Mouse (Mus musculus) hindbrain, postnatal 0 days (tissue): Measurements from ENCODE around the gene Padi4. TPM values are rescaled to one million over a fixed set of nuclear protein-coding genes. Genes with fewer than 3 reads are reported as not detected.

ENCODE experiments used
- ATAC-seq: fragments of 200-750 bp; cut with Nextera tagmentation; 2 replicates; pipeline ENCODE4 v1.8.0; 2017; ENCODE audit warnings: mild to moderate bottlenecking, moderate TSS enrichment, moderate library complexity
- DNase-seq: peaks from one replicate; pipeline ENCODE4 v3.0.0-alpha.2; 2015; ENCODE audit warnings: low spot score
- H3K27ac ChIP-seq: fragments of 300-500 bp; sonication (generic); 2 replicates; pipeline ENCODE4 v1.5.1; 2014; ENCODE audit warnings: mild to moderate bottlenecking
- H3K27me3 ChIP-seq: fragments of 300-500 bp; sonication (generic); 2 replicates; pipeline ENCODE4 v1.6.1; 2014; ENCODE audit warnings: low read length, mixed read lengths; ENCODE audit not compliant: insufficient read depth
- H3K36me3 ChIP-seq: fragments of 300-500 bp; sonication (generic); 2 replicates; pipeline ENCODE4 v1.6.1; 2014; ENCODE audit warnings: low read length, mixed read lengths; ENCODE audit not compliant: insufficient read depth
- H3K4me1 ChIP-seq: fragments of 300-500 bp; sonication (generic); 2 replicates; pipeline ENCODE4 v1.6.1; 2014; ENCODE audit warnings: antibody characterized with exemption, low read length, mixed read lengths; ENCODE audit not compliant: insufficient read depth
- H3K4me2 ChIP-seq: fragments of 300-500 bp; sonication (generic); 2 replicates; pipeline ENCODE4 v1.6.1; 2014; ENCODE audit warnings: low read depth, mild to moderate bottlenecking, low read length, moderate library complexity, mixed read lengths
- H3K4me3 ChIP-seq: fragments of 300-500 bp; sonication (generic); 2 replicates; pipeline ENCODE4 v1.5.1; 2014; ENCODE audit warnings: low read length
- H3K9ac ChIP-seq: fragments of 300-500 bp; sonication (generic); replicated peaks from 2 replicates; pipeline ENCODE4 v1.6.1; 2014; ENCODE audit warnings: mild to moderate bottlenecking, low read length, moderate library complexity, mixed read lengths
- H3K9me3 ChIP-seq: fragments of 300-500 bp; sonication (generic); 2 replicates; pipeline ENCODE4 v1.6.1; 2016; ENCODE audit warnings: low read length, mixed read lengths
- CTCF ChIP-seq: IDR thresholded peaks from 2 replicates; pipeline ENCODE4 v1.5.1; 2016; ENCODE audit warnings: antibody characterized with exemption, control low read depth, low read depth
- WGBS: fragments of 180-500 bp; shearing (Covaris S2); extraction: QIAGEN DNeasy Blood & Tissue Kit; methylation state at CpG from one replicate; pipeline ENCODE4 v1.1.7; 2014; 5-methylcytosine and 5-hydroxymethylcytosine counted together
- polyA plus RNA-seq: library from polyadenylated mRNA; unstranded; fragments of >200 nt; fragmentation: Nextera tagmentation; extraction: Ambion mirVana; gene quantifications from 2 replicates; pipeline ENCODE4 v1.2.1, GENCODE M21; 2015
- total RNA-seq: library from RNA; depleted of rRNA; stranded (reverse); fragments of >200 nt; gene quantifications from 2 replicates; pipeline ENCODE4 v1.2.3, GENCODE M21; 2014

Padi4 gene
- total and polyA plus RNA-seq, 2 experiments from 2014 or later: not detected

GRCm38 (mm10) chr4:140804601-140805000 is 30.6 kb upstream of the Padi4 start:
- no peak overlapping the region for H3K9ac ChIP-seq
- no peaks in the 10 kb centered on the region for H3K36me3 ChIP-seq
- H3K4me3 ChIP-seq: no peak overlapping the region
- H3K27me3 ChIP-seq: no peaks in the 10 kb centered on the region
- DNase-seq (no peak), ATAC-seq (no peak)
- no peak overlapping the region for H3K4me2 ChIP-seq
- WGBS: 88% methylated on average over 9 of the region's 9 CpGs
- H3K27ac ChIP-seq: no peak overlapping the region
- no peaks in the 10 kb centered on the region for H3K4me1 ChIP-seq
- no peaks in the 10 kb centered on the region for H3K9me3 ChIP-seq
- no peak for TF ChIP-seq CTCF

GRCm38 (mm10) chr4:140801364-140801763 is 27.3 kb upstream of the Padi4 start:
- H3K4me2 ChIP-seq: no peak overlapping the region
- no peak overlapping the region for H3K27ac ChIP-seq
- TF ChIP-seq CTCF: no peak
- no peaks in the 10 kb centered on the region for H3K36me3 ChIP-seq
- H3K9ac ChIP-seq: no peak overlapping the region
- H3K27me3 ChIP-seq: no peaks in the 10 kb centered on the region
- ATAC-seq (no peak), DNase-seq (no peak)
- no peak overlapping the region for H3K4me3 ChIP-seq
- WGBS: 82% methylated on average over 3 of the region's 3 CpGs
- no peaks in the 10 kb centered on the region for H3K9me3 ChIP-seq
- no peaks in the 10 kb centered on the region for H3K4me1 ChIP-seq

- Histone ChIP-seq H3K4me1 (no peaks in the 10 kb centered on the region), H3K27ac (no peak overlapping the region), H3K9me3 (no peaks in the 10 kb centered on the region), H3K4me2 (no peak overlapping the region), H3K36me3 (no peaks in the 10 kb centered on the region), H3K4me3 (no peak overlapping the region), H3K9ac (no peak overlapping the region), H3K27me3 (no peaks in the 10 kb centered on the region)
- no peak for TF ChIP-seq CTCF
- no peak for DNase-seq
- no peak for ATAC-seq
- WGBS: 80% methylated on average over 3 of the region's 3 CpGs
These were observed 22.8 kb upstream of the Padi4 start for GRCm38 (mm10) chr4:140796786-140797185.

- no peak overlapping the region for H3K9ac ChIP-seq
- H3K27me3 ChIP-seq: no peaks in the 10 kb centered on the region
- whole genome bisulfite sequencing: 80% methylated on average over 9 of the region's 9 CpGs
- H3K36me3 ChIP-seq: no peaks in the 10 kb centered on the region
- H3K4me3 ChIP-seq: no peak overlapping the region
- ATAC-seq (no peak), DNase-seq (no peak)
- TF ChIP-seq CTCF: no peak
- no peak overlapping the region for H3K4me2 ChIP-seq
- no peak overlapping the region for H3K27ac ChIP-seq
- no peaks in the 10 kb centered on the region for H3K4me1 ChIP-seq
- no peaks in the 10 kb centered on the region for H3K9me3 ChIP-seq
These were observed 20.6 kb upstream of the Padi4 start for GRCm38 (mm10) chr4:140794678-140795077.

GRCm38 (mm10) chr4:140793795-140794194 is 19.8 kb upstream of the Padi4 start:
- no peak overlapping the region for H3K9ac ChIP-seq
- ATAC-seq (no peak), DNase-seq (no peak)
- WGBS: 38% methylated on average over 9 of the region's 9 CpGs
- H3K4me1 ChIP-seq: no peaks in the 10 kb centered on the region
- H3K36me3 ChIP-seq: no peaks in the 10 kb centered on the region
- TF ChIP-seq CTCF: peak; percentile 45
- H3K4me3 ChIP-seq: no peak overlapping the region
- no peak overlapping the region for H3K27ac ChIP-seq
- H3K27me3 ChIP-seq: no peaks in the 10 kb centered on the region
- H3K4me2 ChIP-seq: no peak overlapping the region
- H3K9me3 ChIP-seq: no peaks in the 10 kb centered on the region

GRCm38 (mm10) chr4:140792584-140792983 is 18.5 kb upstream of the Padi4 start:
- Histone ChIP-seq H3K4me1 (no peaks in the 10 kb centered on the region), H3K27me3 (no peaks in the 10 kb centered on the region), H3K9me3 (no peaks in the 10 kb centered on the region), H3K36me3 (no peaks in the 10 kb centered on the region), H3K4me2 (no peak overlapping the region), H3K4me3 (no peak overlapping the region), H3K27ac (no peak overlapping the region), H3K9ac (no peak overlapping the region)
- 92% methylated on average over 7 of the region's 7 CpGs for WGBS
- DNase-seq (no peak), ATAC-seq (no peak)
- no peak for TF ChIP-seq CTCF

GRCm38 (mm10) chr4:140791071-140791470 is 17.0 kb upstream of the Padi4 start:
- no peak for ATAC-seq
- 84% methylated on average over 16 of the region's 16 CpGs for WGBS
- H3K9ac ChIP-seq: no peak overlapping the region
- no peak for DNase-seq
- H3K4me3 ChIP-seq: no peak overlapping the region
- H3K4me1 ChIP-seq: no peaks in the 10 kb centered on the region
- TF ChIP-seq CTCF: no peak
- no peaks in the 10 kb centered on the region for H3K9me3 ChIP-seq
- H3K4me2 ChIP-seq: no peak overlapping the region
- no peaks in the 10 kb centered on the region for H3K36me3 ChIP-seq
- H3K27me3 ChIP-seq: no peaks in the 10 kb centered on the region
- H3K27ac ChIP-seq: no peak overlapping the region
